23 mouse cellular contexts compared by ENCODE assay signal in genomic region chr14:76099543-76099942, GRCm38 (mm10). TPM values are rescaled to one million over a fixed set of nuclear protein-coding genes. Genes with fewer than 3 reads are reported as not detected.
A peak's percentile ranks its signal among the peaks of the same experiment; 100 is the strongest.
DNase-seq lines count a peak whose midpoint lies in the region; ATAC-seq and TF ChIP-seq lines count a peak whose summit lies in the region.
"Had no signal": no experiment of that assay in that cellular context is flagged by ENCODE, and none has a peak within 500 bp of the region (broad histone marks: within the 10 kb centered on the region; RNA-seq: fewer than 3 reads in every experiment).

No protein-coding gene starts in this region.

- H3K27me3 ChIP-seq in C2C12 (ENCODE audit: control insufficient read depth, insufficient read depth, insufficient read length) (no peaks in the 10 kb centered on the region), myocyte (ENCODE audit: control insufficient read depth, insufficient read depth, insufficient read length) (no peaks in the 10 kb centered on the region)
- no peaks in the 10 kb centered on the region for H3K27me3 ChIP-seq in kidney, embryonic 16.5 days (ENCODE audit: insufficient read depth, low read length)
- no peaks in the 10 kb centered on the region for H3K27me3 ChIP-seq in heart, embryonic 11.5 days (ENCODE audit: control insufficient read depth, insufficient read depth, low read length)
- H3K27me3 ChIP-seq: embryonic facial prominence, embryonic 12.5 days; forebrain, embryonic 15.5 days; heart, embryonic 13.5 days; hindbrain, embryonic 12.5 days; Patski had no signal

- TF ChIP-seq POLR2A in embryonic fibroblast, embryonic 13.5 days (IDR thresholded peaks at IDR 0.05; ENCODE audit: low read depth, low read length): 0 out of 2 replicates have a peak, but pooled peaks have one; percentile 9
- no peak for TF ChIP-seq POLR2A in myocyte (IDR thresholded peaks at IDR 0.05; ENCODE audit: insufficient read length, low read depth)

- H3K36me3 ChIP-seq in C2C12 (ENCODE audit: control insufficient read depth, insufficient read depth) (peaks cover 38% of the 10 kb centered on the region), myocyte (ENCODE audit: control insufficient read depth, insufficient read depth) (peaks cover 22% of the 10 kb centered on the region)
- peaks cover 41% of the 10 kb centered on the region; the same call in 1 of the 2 replicates for H3K36me3 ChIP-seq in kidney, embryonic 16.5 days (ENCODE audit: insufficient read depth, low read length)
- peaks cover 17% of the 10 kb centered on the region for H3K36me3 ChIP-seq in heart, embryonic 11.5 days (ENCODE audit: control insufficient read depth, insufficient read depth, low read length)

- no peaks in the 10 kb centered on the region for H3K9me3 ChIP-seq in kidney, embryonic 16.5 days (ENCODE audit: low read length)
- no peaks in the 10 kb centered on the region for H3K9me3 ChIP-seq in heart, embryonic 11.5 days (replicated peaks; ENCODE audit: control insufficient read depth, low read length)
- H3K9me3 ChIP-seq: embryonic facial prominence, embryonic 12.5 days; forebrain, embryonic 15.5 days; heart, embryonic 13.5 days; hindbrain, embryonic 12.5 days had no signal

- no peak overlapping the region for H3ac ChIP-seq in C2C12 (ENCODE audit: control insufficient read depth, insufficient read length, low read depth)
- no peak overlapping the region for H3ac ChIP-seq in myocyte (ENCODE audit: control insufficient read depth, insufficient read length)

- H3K27ac ChIP-seq in embryonic fibroblast, embryonic 13.5 days (ENCODE audit: insufficient read depth, low read length): peak overlapping the region; percentile 80; the same call in 1 of the 2 replicates
- no peak overlapping the region for H3K27ac ChIP-seq in kidney, embryonic 16.5 days (ENCODE audit: low read length)
- no peak overlapping the region for H3K27ac ChIP-seq in heart, embryonic 11.5 days (ENCODE audit: low read depth, low read length)
- H3K27ac ChIP-seq: embryonic facial prominence, embryonic 12.5 days; forebrain, embryonic 15.5 days; heart, embryonic 13.5 days; hindbrain, embryonic 12.5 days had no signal

- H3K79me2 ChIP-seq in C2C12 (ENCODE audit: control insufficient read depth, insufficient read depth): no peaks in the 10 kb centered on the region
- H3K79me2 ChIP-seq in myocyte (ENCODE audit: control insufficient read depth, insufficient read depth): no peaks in the 10 kb centered on the region

- peak; percentile 89 for DNase-seq in 3T3-L1 (ENCODE audit: low read depth, low spot score)
- no peak for DNase-seq in left cerebral cortex, postnatal 10 days (ENCODE audit: extremely low spot score in 1 of 2, low spot score in 2 of 2)
- DNase-seq: adrenal gland, adult 8-10 months; cerebellum, adult 11 months; cerebellum, adult 8-10 months; cerebellum, postnatal 14 days; embryo, embryonic 11 days; heart, postnatal 36 days; kidney, adult 11 months; kidney, adult 9 months had no signal

- H3K4me2 ChIP-seq in myocyte (ENCODE audit: low read depth): no peak overlapping the region
- H3K4me2 ChIP-seq in kidney, embryonic 16.5 days (replicated peaks; ENCODE audit: low read depth, low read length): no peak overlapping the region
- H3K4me2 ChIP-seq in heart, embryonic 11.5 days: no peak overlapping the region
- H3K4me2 ChIP-seq: embryonic facial prominence, embryonic 12.5 days; forebrain, embryonic 15.5 days; heart, embryonic 13.5 days; hindbrain, embryonic 12.5 days had no signal

- H3K4me1 ChIP-seq in embryonic fibroblast, embryonic 13.5 days (ENCODE audit: control insufficient read depth, insufficient read depth, low read length): peaks cover 2% of the 10 kb centered on the region
- no peaks in the 10 kb centered on the region for H3K4me1 ChIP-seq in kidney, embryonic 16.5 days (ENCODE audit: insufficient read depth, low read length)
- no peaks in the 10 kb centered on the region for H3K4me1 ChIP-seq in heart, embryonic 11.5 days (ENCODE audit: control insufficient read depth, insufficient read depth, low read length)
- H3K4me1 ChIP-seq: embryonic facial prominence, embryonic 12.5 days; forebrain, embryonic 15.5 days; heart, embryonic 13.5 days; hindbrain, embryonic 12.5 days had no signal

- TF ChIP-seq CTCF in C2C12 (IDR thresholded peaks at IDR 0.05; ENCODE audit: control insufficient read depth, insufficient read depth, insufficient read length): no peak
- no peak for TF ChIP-seq CTCF in embryonic fibroblast, embryonic 13.5 days (IDR thresholded peaks at IDR 0.05; ENCODE audit: borderline replicate concordance, insufficient read depth, low read length)

- no peak for ATAC-seq in kidney, embryonic 16.5 days (ENCODE audit: low FRiP score, low TSS enrichment)
- no peak for ATAC-seq in heart, embryonic 11.5 days (replicated peaks; ENCODE audit: insufficient number of reproducible peaks, low FRiP score, low TSS enrichment)
- ATAC-seq: activated CD4-positive, CD25-positive, alpha-beta regulatory T cell, adult 4 months; forebrain, embryonic 15.5 days; hindbrain, embryonic 16.5 days; inflammation-experienced regulatory T-cells, adult 6 months; Patski had no signal

- H3K4me3 ChIP-seq in C2C12 (ENCODE audit: insufficient read depth, poor library complexity, severe bottlenecking) (no peak overlapping the region), myocyte (no peak overlapping the region)
- H3K4me3 ChIP-seq in embryonic fibroblast, embryonic 13.5 days (ENCODE audit: insufficient read depth, low read length): no peak overlapping the region
- no peak overlapping the region for H3K4me3 ChIP-seq in kidney, embryonic 16.5 days (ENCODE audit: low read length)
- no peak overlapping the region for H3K4me3 ChIP-seq in heart, embryonic 11.5 days (ENCODE audit: low read depth, low read length)
- H3K4me3 ChIP-seq: embryonic facial prominence, embryonic 12.5 days; forebrain, embryonic 15.5 days; heart, embryonic 13.5 days; hindbrain, embryonic 12.5 days had no signal

- no peak overlapping the region for H3K9ac ChIP-seq in kidney, embryonic 16.5 days (replicated peaks; ENCODE audit: low read length)
- H3K9ac ChIP-seq in heart, embryonic 11.5 days (ENCODE audit: low read depth, low read length): no peak overlapping the region
- H3K9ac ChIP-seq: embryonic facial prominence, embryonic 12.5 days; forebrain, embryonic 15.5 days; heart, embryonic 13.5 days; hindbrain, embryonic 12.5 days had no signal

- no peaks in the 10 kb centered on the region for H3K79me3 ChIP-seq in C2C12 (ENCODE audit: low read depth)

- intact Hi-C loops in left cerebral cortex, postnatal 10 days (cut with DNase I): no loop called here

- WGBS in kidney, embryonic 16.5 days: 95% methylated on average over 9 of the region's 9 CpGs
- WGBS in heart, embryonic 11.5 days (ENCODE audit: insufficient replicate concordance): 94% methylated on average over 9 of the region's 9 CpGs

TF ChIP-seq in C2C12, 6 proteins besides CTCF, POLR2A, EP300 and RAD21:
- TF ChIP-seq MYOG (IDR thresholded peaks at IDR 0.05; ENCODE audit: control insufficient read depth, extremely low read depth, insufficient read length) (no peak), MAX (IDR thresholded peaks at IDR 0.05) (no peak), FOSL1 (IDR thresholded peaks at IDR 0.05; ENCODE audit: insufficient read depth, low read length, poor library complexity, severe bottlenecking) (peak; percentile 2), CEBPB (IDR thresholded peaks at IDR 0.05; ENCODE audit: low read depth) (peak; percentile 98), USF1 (IDR thresholded peaks at IDR 0.05; ENCODE audit: low read depth) (no peak), MYOD1 (IDR thresholded peaks at IDR 0.05; ENCODE audit: control insufficient read depth, insufficient read length, low read depth) (peak; percentile 22)
TF ChIP-seq in C2C12: peak in this region for 3.

TF ChIP-seq in myocyte, 11 proteins besides CTCF, POLR2A, EP300 and RAD21:
- TF ChIP-seq CEBPB (IDR thresholded peaks at IDR 0.05; ENCODE audit: insufficient read depth, poor library complexity, severe bottlenecking) (peak; percentile 94), MYOD1 (IDR thresholded peaks at IDR 0.05; ENCODE audit: control insufficient read depth in 1 of 3, insufficient read length in 2 of 3, low read depth in 2 of 3) (no peak)

RNA-seq across cellular contexts. Expression of gene Gpalpp1, which starts 11.0 kb away (rescaled TPM):
- 4.7 TPM for polyA plus RNA-seq in C2C12 (2012; fragmentation: generic; extraction: Trizol)
- polyA plus RNA-seq in embryonic fibroblast, embryonic 13.5 days (2011; ENCODE audit: insufficient read length, low read depth, missing spikeins): 17.2 and 19.6 TPM in 2 replicates
- polyA plus RNA-seq in myocyte (2012; fragmentation: generic; extraction: Trizol): 4.2 TPM
- 14.0 and 14.9 TPM in 2 replicates for polyA plus RNA-seq in kidney, embryonic 16.5 days (2015; fragmentation: Nextera tagmentation; extraction: Ambion mirVana)
- 10 to 100 TPM; 19.9 TPM for total RNA-seq in left cerebral cortex, postnatal 10 days (2021)
- 10.4 and 14.1 TPM in 2 replicates for polyA plus RNA-seq in heart, embryonic 11.5 days (2014; fragmentation: Nextera tagmentation; extraction: Ambion mirVana)

RNA-seq across cellular contexts. Expression of gene Nufip1, which starts 11.1 kb away (rescaled TPM):
- polyA plus RNA-seq in C2C12 (2012; fragmentation: generic; extraction: Trizol) (8.1 TPM), myocyte (2012; fragmentation: generic; extraction: Trizol) (6.1 TPM)
- polyA plus RNA-seq in embryonic fibroblast, embryonic 13.5 days (2011; ENCODE audit: insufficient read length, low read depth, missing spikeins): 9.1 and 11.7 TPM in 2 replicates
- polyA plus RNA-seq in kidney, embryonic 16.5 days (2015; fragmentation: Nextera tagmentation; extraction: Ambion mirVana): 16.8 and 17.5 TPM in 2 replicates
- total RNA-seq in left cerebral cortex, postnatal 10 days (2021): 1 to 10 TPM; 8.3 to 9.7 TPM
- 11.2 and 11.4 TPM in 2 replicates for polyA plus RNA-seq in heart, embryonic 11.5 days (2014; fragmentation: Nextera tagmentation; extraction: Ambion mirVana)
